Mouse (Mus musculus) heart, adult 2 months (tissue): ENCODE results near the gene Mvb12b.

ENCODE experiments used
- EP300 ChIP-seq: fragments of 200-500 bp; IDR thresholded peaks from 2 replicates; pipeline ENCODE4 v1.6.1; 2011; ENCODE audit warnings: low read depth, low read length, control low read depth; ENCODE audit not compliant: insufficient read depth
- POLR2A ChIP-seq: fragments of 200-500 bp; IDR thresholded peaks from 2 replicates; pipeline ENCODE4 v1.6.1; 2011; ENCODE audit warnings: mild to moderate bottlenecking, low read depth, low read length, control low read depth; ENCODE audit not compliant: insufficient read depth

DNA sequence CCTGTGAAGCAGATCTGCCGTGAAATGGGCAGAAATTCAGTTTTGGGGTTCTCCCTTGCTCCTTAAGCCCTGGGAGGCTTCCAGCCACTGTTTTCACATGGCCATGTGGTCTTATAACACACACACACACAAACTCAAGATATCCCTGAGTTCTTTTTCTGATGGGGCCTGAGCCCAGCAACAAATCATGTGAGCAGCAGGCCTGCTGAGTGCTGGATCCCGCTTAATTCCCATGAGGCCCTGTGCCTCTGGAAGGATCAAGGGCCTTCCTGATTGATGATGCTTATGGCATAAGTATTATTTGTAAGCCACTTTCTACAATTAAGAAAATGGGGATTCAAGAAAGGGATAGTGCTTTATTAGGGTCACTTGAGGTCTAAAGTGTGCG lies 2.5 kb downstream of the Mvb12b start:
- TF ChIP-seq POLR2A (no peak), EP300 (no peak)
